Mouse (Mus musculus) kidney, postnatal 36 days (tissue): ENCODE measurements around the gene Heatr5b.

Experiments used
- DNase-seq, 2 experiments: peaks; one replicate each; pipeline ENCODE4 v3.0.0; 2021 to 2022; ENCODE audit warnings: mixed read lengths in 2 of 2

Gene Heatr5b

GRCm38 (mm10) chr17:78767546-78767945 is 67.6 kb downstream of the Heatr5b start:
- no peak for DNase-seq

GRCm38 (mm10) chr17:78766084-78766483 is 69.1 kb downstream of the Heatr5b start:
- no peak for DNase-seq

- DNase-seq = no peak
These were observed 71.9 kb downstream of the Heatr5b start for GRCm38 (mm10) chr17:78763272-78763671.

GRCm38 (mm10) chr17:78752938-78753655 is 82.1 kb downstream of the Heatr5b start:
- DNase-seq = no peak

- no peak for DNase-seq
These were observed 83.1 kb downstream of the Heatr5b start for GRCm38 (mm10) chr17:78752064-78752463.

GRCm38 (mm10) chr17:78748440-78748839 is 86.7 kb downstream of the Heatr5b start:
- peak in 1 of 2 experiments; percentile 23 for DNase-seq

GRCm38 (mm10) chr17:78738416-78738815 is 96.7 kb downstream of the Heatr5b start:
- DNase-seq = peak in 1 of 2 experiments; percentile 33

- DNase-seq = peak in 1 of 2 experiments; percentile 33
These were observed 97.4 kb downstream of the Heatr5b start for GRCm38 (mm10) chr17:78737771-78738170.

GRCm38 (mm10) chr17:78737096-78737495 is 98.1 kb downstream of the Heatr5b start, which contains the start of gene Strn:
TSS of gene Strn (minus strand) at chr17:78737196.
- no peak for DNase-seq

- peak; percentile 100 for DNase-seq
These were observed 98.6 kb downstream of the Heatr5b start for GRCm38 (mm10) chr17:78736473-78736988.

GRCm38 (mm10) chr17:78735731-78736472 is 99.3 kb downstream of the Heatr5b start:
- no peak for DNase-seq

GRCm38 (mm10) chr17:78734806-78735205 is 100.4 kb downstream of the Heatr5b start:
- DNase-seq = no peak

- DNase-seq = no peak
These were observed 103.1 kb downstream of the Heatr5b start for GRCm38 (mm10) chr17:78732056-78732455.

- no peak for DNase-seq
These were observed 108.3 kb downstream of the Heatr5b start for GRCm38 (mm10) chr17:78726746-78727449.

GRCm38 (mm10) chr17:78724461-78725055 is 110.6 kb downstream of the Heatr5b start:
- DNase-seq = no peak

GRCm38 (mm10) chr17:78721690-78722089 is 113.5 kb downstream of the Heatr5b start:
- no peak for DNase-seq

GRCm38 (mm10) chr17:78719086-78719485 is 116.1 kb downstream of the Heatr5b start:
- no peak for DNase-seq

- no peak for DNase-seq
These were observed 124.9 kb downstream of the Heatr5b start for GRCm38 (mm10) chr17:78710258-78710657.

GRCm38 (mm10) chr17:78708422-78708821 is 126.7 kb downstream of the Heatr5b start:
- DNase-seq = no peak

GRCm38 (mm10) chr17:78702988-78703387 is 132.2 kb downstream of the Heatr5b start:
- DNase-seq = no peak
